Mouse (Mus musculus) common myeloid progenitor, adult 5-6 weeks (primary cell): Measurements from ENCODE around the gene Tmem123. TPM values are rescaled to one million over a fixed set of nuclear protein-coding genes. Genes with fewer than 3 reads are reported as not detected.
A peak's percentile ranks its signal among the peaks of the same experiment; 100 is the strongest.

Source experiments
- ATAC-seq: replicated peaks from 2 replicates; pipeline ENCODE4 v1.8.0; 2016; ENCODE audit warnings: low read depth, mild to moderate bottlenecking, moderate TSS enrichment, inconsistent platforms; ENCODE audit not compliant: poor library complexity, severe bottlenecking
- total RNA-seq: library from RNA; stranded (forward); fragments of 200-1000, 187-1606 nt; gene quantifications from 2 replicates; pipeline ENCODE4 v1.2.3, GENCODE M21; 2017

Tmem123 gene
- total RNA-seq, 1 experiment from 2014 or later, result 173 TPM

DNA sequence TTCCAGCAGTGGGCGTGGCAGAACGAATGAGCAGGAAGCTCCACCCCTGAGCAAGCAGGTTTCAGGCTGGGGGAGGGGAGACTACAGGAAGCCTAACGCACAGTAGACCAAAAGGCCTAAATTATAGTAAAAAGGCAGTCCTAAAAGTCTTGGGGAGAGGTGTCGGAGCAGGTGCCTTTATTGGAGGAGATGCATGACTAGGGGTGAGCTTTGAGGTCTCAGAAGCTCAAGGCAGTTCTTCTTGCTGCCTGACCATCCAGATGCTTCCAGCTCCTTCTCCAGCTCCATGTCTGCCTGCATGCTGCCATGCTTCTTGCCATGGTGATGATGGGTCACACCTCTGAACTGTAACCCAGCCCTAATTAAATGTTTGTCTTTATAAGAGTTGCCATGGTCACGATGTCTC is 41.3 kb downstream of the Tmem123 start:
- no peak for ATAC-seq

DNA sequence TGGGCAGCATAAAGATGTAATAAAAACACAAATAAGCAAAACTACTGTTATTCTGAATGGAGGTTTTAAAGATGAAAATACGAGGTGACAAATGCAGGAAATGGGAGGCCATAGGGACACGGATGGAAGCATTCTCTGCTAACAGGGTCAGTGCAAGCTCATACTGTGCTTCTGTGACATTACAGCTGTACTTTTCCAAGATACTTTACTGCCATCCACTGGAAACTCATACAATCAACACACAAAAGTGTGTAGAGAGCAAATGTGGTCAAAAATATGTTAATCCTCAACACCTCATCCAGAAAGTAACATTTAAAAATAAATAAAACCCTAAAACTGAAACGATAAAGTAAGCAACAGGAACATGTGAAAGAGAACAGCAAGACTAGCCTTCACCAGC is 58.9 kb downstream of the Tmem123 start:
- peak; percentile 65 for ATAC-seq

DNA sequence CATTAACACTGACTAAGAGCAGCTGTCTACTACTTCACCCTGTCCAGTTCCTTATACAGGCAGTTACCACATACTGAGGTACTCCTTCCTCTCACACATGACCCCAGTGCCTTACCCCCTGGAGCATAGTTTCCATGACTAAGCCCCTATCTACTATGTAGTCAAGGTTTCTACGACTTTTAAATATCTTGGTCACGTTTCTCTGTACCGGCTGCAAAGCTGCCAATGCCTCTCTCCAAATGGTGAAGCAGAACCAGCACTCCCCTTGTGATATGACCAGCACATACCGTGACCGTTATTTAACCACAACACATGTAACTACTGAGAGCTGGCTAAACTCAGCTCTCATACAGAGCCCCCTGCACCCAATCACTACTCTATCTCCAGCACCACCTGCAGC is 61.1 kb downstream of the Tmem123 start:
- peak; percentile 43 for ATAC-seq

DNA sequence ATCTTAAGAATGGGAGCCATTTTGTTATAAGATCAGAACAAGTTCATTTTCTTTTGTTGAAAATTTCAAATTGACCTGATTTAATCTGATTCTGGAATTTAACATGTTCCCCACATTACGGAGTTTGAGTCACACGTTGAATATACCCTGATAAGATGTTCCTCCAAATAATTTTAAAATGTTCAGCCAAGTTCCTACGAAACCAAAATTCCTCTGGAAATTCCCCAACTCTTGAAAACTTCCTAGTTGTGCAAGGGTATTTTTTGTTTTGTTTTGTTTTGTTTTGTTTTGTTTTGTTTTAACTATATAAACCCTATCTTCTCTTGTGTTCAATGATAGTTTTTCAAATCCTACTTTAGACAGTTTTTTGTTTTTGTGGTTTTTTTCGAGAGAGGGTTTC is 64.9 kb downstream of the Tmem123 start:
- ATAC-seq, result no peak

DNA sequence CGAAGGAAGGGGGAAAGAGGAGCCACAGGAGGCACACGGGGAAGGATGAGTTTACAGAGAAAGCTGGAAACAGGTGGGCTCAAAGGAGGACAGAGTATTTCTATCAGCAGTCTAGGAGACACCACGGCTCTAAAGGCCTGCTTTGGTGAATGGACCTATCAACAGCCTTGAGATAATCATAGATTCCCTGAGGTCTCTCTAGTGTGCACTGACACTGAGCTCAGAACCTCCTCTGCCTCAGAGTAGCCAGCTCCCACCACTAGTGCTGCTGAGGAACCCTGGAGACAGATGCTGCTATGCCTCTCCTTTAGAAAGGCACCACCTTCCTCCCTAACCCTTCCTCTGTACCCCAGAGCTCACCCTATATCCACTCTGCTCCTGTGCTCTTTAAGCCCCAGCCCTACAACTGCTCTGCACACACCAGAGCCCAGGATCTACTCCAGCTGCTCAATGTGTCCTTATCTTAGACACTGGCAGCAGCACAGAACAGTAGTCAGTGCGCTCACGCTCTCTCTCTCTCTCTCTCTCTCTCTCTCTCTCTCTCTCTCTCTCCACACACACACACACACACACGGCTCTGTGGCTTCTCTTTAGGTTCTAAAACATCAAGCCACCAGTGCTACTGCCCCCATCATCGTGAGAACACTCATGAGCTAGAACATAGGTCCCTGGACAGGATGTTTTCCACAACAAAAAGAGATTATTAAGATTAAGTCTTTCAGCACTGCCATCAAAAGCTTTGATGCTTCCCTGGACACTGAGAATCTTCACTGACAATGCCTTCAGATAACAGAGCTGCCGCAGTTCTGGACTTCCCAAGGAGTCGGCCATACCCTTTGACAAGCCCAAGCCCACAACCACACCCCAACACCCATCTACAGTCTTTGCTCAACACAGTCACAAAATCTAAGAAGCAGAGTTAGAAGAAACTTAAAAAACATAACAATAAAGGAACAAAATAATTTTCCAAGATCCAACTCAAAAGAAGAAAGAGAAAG is 66.0 kb downstream of the Tmem123 start:
- peak; percentile 80 for ATAC-seq

DNA sequence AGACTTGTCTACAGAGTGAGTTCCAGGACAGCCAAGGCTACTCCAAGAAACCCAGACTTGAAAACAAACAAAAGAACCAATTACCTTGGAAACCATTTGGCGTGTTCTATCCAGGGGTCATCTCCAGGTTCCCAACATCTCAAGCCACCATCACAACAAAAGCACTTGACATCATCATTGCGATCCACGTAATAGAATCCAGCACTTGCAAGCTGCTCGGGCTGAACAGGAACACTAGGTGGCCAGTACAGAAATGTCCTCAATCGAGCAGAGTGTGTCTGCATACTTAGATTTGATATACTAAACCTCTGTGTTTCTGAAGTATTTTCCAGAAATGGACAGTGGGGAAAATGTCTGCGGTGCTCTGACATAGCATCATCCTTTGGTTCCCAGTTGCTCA is 69.6 kb downstream of the Tmem123 start:
- no peak for ATAC-seq

DNA sequence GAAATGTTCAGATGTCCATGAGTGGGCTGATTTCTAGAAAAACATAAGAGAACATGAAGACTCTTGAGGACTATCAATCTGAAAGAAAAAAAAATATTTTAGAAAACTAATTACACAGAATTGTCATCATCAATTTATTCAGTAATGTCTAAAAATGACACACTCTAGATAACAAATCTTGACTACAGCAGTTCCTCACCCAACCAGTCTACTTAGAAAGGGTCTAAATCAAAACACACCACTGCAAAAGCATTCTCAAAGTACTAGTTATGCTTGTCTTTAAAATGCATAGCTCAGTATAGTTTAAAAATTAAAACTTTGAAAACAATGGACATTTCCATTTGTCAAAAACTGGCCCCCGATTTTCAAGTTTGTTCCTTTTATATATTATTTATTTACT is 71.5 kb downstream of the Tmem123 start:
- ATAC-seq, result no peak

DNA sequence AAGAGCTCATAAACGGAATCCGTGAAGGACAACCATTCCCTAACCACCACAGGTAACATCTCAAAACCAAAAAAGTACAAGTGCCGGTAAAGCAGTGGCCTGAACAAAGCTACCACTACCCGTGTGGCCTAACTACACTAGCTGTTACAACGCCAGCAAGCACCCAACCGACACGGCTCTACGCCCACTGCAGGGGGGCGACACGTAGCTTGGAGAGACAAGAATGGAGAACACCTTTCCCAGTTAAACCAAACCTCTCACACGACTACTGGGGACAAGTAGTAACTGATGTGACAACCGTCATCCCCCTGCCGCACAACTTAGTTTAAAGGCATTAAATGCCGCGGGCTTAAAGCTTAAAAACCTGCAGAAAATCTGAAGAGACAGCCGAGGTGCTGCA is 72.5 kb downstream of the Tmem123 start:
- peak; percentile 33 for ATAC-seq

DNA sequence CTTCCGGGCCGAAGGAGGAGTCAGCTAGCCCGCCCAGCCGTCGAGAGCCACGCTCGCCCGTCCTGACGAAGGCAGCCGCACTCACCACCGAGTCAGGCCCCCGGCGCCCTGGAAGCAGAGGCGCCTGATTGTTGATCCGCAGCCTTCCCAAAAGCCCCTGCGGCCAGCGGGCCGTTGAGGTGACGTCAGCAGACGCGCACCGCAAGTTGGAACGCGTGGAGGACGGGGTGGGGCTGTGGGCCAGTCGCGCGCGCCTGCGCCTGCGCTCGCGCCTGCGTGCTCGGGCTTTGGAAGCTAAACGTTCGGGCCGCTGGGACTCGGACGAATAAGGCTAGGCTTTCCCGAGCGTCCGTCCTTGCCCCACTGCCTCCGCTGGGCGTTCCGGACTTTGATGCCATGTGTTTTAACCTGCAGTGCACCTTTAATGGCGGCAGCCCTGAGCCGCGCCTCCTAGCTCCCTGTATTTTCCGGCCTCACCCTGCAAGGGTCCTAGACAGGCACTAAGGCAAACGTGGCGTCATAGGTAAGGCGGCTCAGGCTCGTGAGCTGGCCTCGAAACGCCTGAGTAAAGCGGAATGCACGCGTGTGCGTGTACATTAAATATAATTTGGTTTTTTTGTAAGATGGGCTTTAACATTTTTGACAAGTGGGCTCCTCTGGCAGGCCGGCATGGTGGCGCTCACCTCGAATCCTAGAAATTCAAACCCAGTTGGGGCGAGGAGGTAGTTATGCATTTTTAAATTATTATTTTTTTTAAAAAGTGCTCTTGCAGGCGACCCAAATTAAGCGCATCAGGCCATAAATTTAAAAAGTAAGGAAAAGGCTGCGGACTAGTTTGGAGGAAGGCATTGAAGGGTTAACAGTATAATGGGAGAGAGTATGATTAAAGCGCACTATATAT is 73.3 kb downstream of the Tmem123 start, which contains the start of gene Birc2:
Gene Birc2, minus strand, starts transcription at position 160 of the 901 bp plus-strand sequence.
- peak; percentile 91 for ATAC-seq

DNA sequence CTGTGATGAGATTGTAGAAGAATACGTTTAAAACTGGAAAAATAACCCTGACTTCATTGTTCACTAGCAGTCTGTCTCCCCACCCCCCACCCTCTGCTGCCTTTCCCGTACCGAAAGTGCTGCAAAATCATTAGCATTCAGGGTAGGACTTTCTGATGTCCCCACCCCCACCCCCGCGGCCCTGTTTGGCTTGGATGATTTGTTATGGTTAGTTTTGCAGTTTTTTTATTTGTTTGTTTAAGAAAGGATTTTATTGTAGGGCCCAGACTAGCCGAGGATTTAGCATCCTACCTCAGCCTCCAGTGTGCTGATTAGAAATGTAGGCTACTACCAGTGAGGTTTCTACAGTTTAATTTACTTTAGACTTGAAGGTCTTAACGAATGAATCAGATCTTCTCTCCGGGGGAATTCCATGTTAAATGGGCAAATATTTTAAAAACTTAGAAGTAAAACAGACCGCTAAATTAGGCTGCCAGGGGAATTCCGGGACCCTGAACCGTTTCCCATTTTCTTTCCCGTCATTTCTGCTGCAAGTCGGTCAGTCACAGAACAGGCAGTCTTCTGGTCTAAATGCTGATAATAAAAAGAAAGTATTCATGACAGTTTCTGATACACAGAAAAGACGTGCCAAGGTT is 74.1 kb downstream of the Tmem123 start:
- peak; percentile 26; the same call in 1 of the 2 replicates for ATAC-seq

DNA sequence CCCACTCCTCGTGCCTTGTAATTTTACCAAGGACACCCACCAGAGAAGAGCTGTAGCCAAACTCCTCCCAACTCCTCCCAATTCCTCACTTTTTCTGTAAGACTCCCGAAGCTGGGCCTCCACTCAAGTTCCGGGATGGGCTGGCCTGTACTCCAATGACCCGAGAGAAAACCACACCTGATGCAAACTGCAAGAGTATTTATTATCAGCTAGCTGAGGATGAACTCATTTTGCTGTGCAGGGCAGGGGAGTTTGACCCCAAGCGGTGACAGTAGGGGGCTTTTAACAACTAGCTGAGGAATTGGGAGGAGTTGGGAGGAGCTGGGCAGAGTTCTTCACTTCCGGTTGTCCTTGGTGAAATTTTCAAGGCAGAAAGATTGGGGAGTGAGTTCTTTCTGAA is 77.4 kb downstream of the Tmem123 start:
- ATAC-seq, result no peak

Other genes starting within 250 kb of the Tmem123 start
- gene Mmp8, start 205.6 kb upstream of the Tmem123 start, total RNA-seq, result 2.6 and 3.6 TPM in 2 replicates
- gene Mmp27, start 192.6 kb upstream of the Tmem123 start, total RNA-seq, result 0.18 TPM in 1 of 2 replicates, not detected in the other
- gene Mmp20, start 135.8 kb upstream of the Tmem123 start, total RNA-seq, result not detected in 2 replicates
- gene Mmp7, start 72.0 kb upstream of the Tmem123 start, total RNA-seq, result not detected in 2 replicates
- gene Birc2, start 73.0 kb downstream of the Tmem123 start, total RNA-seq, result 66.5 and 67.1 TPM in 2 replicates
- 46.1 and 52.9 TPM in 2 replicates for gene Birc3, start 109.1 kb downstream of the Tmem123 start, total RNA-seq
- 0.14 TPM in 1 of 2 replicates, not detected in the other for gene Yap1, start 240.6 kb downstream of the Tmem123 start, total RNA-seq